Mouse (Mus musculus) lung, postnatal 0 days (tissue): ENCODE data around the gene Cst7. TPM values are rescaled to one million over a fixed set of nuclear protein-coding genes. Genes with fewer than 3 reads are reported as not detected.
"Not testable (repeated sequence)": the region's sequence is repeated elsewhere in the genome, so short reads cannot be mapped to it uniquely, and the experiment has no call there.

Experiments used
- ATAC-seq: fragments of 200-750 bp; cut with Nextera tagmentation; 2 replicates; pipeline ENCODE4 v1.8.0; 2017; ENCODE audit warnings: moderate library complexity
- DNase-seq: peaks from one replicate; pipeline ENCODE4 v3.0.0-alpha.2; 2016; ENCODE audit warnings: low spot score
- H3K27ac ChIP-seq: fragments of 300-500 bp; sonication (generic); 2 replicates; pipeline ENCODE4 v1.5.1; 2014; ENCODE audit warnings: antibody characterized with exemption, mild to moderate bottlenecking, low read length, mixed read lengths
- H3K27me3 ChIP-seq: fragments of 300-500 bp; sonication (generic); replicated peaks from 2 replicates; pipeline ENCODE4 v1.6.1; 2014; ENCODE audit warnings: low read length, mixed read lengths; ENCODE audit not compliant: insufficient read depth
- H3K36me3 ChIP-seq: fragments of 300-500 bp; sonication (generic); 2 replicates; pipeline ENCODE4 v1.6.1; 2014; ENCODE audit warnings: low read length, mixed read lengths; ENCODE audit not compliant: insufficient read depth
- H3K4me1 ChIP-seq: fragments of 300-500 bp; sonication (generic); 2 replicates; pipeline ENCODE4 v1.6.1; 2014; ENCODE audit warnings: antibody characterized with exemption, low read depth, low read length, mixed read lengths; ENCODE audit not compliant: insufficient read depth
- H3K4me2 ChIP-seq: fragments of 300-500 bp; sonication (generic); replicated peaks from 2 replicates; pipeline ENCODE4 v1.6.1; 2014; ENCODE audit warnings: low read depth, mild to moderate bottlenecking, low read length, moderate library complexity, mixed read lengths
- H3K4me3 ChIP-seq: fragments of 300-500 bp; sonication (generic); 2 replicates; pipeline ENCODE4 v1.5.1; 2014; ENCODE audit warnings: low read depth, low read length
- H3K9ac ChIP-seq: fragments of 300-500 bp; sonication (generic); replicated peaks from 2 replicates; pipeline ENCODE4 v1.6.1; 2014; ENCODE audit warnings: low read depth, mild to moderate bottlenecking
- H3K9me3 ChIP-seq: fragments of 300-500 bp; sonication (generic); 2 replicates; pipeline ENCODE4 v1.6.1; 2016; ENCODE audit warnings: low read length, mixed read lengths
- CTCF ChIP-seq: IDR thresholded peaks from 2 replicates; pipeline ENCODE4 v1.5.1; 2016; ENCODE audit warnings: antibody characterized with exemption, mild to moderate bottlenecking
- EP300 ChIP-seq: IDR thresholded peaks from 2 replicates; pipeline ENCODE4 v1.6.1; 2016; ENCODE audit warnings: antibody characterized with exemption, mild to moderate bottlenecking, control low read depth
- WGBS: fragments of 180-500 bp; shearing (Covaris S2); extraction: QIAGEN DNeasy Blood & Tissue Kit; methylation state at CpG from one replicate; pipeline ENCODE4 v1.1.7; 2014; 5-methylcytosine and 5-hydroxymethylcytosine counted together
- polyA plus RNA-seq: library from polyadenylated mRNA; unstranded; fragments of >200 nt; fragmentation: Nextera tagmentation; extraction: Ambion mirVana; gene quantifications from 2 replicates; pipeline ENCODE4 v1.2.1, GENCODE M21; 2015

The Cst7 gene
- 0.32 and 0.46 TPM in 2 replicates for polyA plus RNA-seq

DNA sequence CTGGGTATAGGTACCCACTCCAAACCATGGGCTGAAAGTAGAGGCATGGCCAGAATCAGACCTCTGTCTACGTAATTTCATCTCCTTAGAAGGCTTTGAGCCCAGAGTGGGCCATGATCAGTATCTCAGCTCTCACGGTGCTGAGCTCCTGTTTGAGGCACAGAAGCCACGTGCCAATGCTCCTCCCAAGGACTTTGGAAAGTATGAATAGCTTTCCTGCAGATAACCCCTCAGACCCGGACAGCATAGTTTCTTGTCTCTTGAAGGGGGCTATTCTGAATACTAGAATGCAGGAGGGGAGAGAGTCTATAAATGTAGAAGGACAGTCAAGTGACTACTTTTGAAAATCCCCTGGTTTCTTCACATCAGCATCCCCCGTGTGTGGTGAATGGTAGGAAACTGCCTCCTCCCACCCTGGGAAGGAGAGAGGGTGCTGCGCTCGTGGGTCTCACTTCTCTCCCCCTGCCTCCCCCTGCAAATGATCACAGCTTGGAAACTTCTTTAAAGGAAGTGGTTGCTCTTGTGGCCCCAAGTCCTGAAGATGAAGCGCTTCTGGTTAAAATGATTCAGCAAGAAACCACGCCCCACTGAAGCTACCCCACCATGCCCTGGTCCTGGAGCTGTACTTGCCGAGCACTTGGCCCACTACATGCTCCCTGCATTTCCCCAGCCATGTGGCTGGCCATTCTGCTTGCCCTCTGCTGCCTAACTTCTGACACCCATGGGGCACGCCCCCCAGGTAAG, at the start of gene Cst7:
TSS of gene Cst7 (plus strand) at position 569 of the 744 bp plus-strand sequence.
- ATAC-seq (no peak), DNase-seq (no peak)
- H3K27me3 ChIP-seq, result no peaks in the 10 kb centered on the region
- H3K4me1 ChIP-seq, result no peaks in the 10 kb centered on the region
- no peaks in the 10 kb centered on the region for H3K36me3 ChIP-seq
- 61% methylated on average over 11 of the region's 11 CpGs for WGBS
- H3K4me3 ChIP-seq, result no peak within 1 kb of the TSS
- H3K9me3 ChIP-seq, result no peaks in the 10 kb centered on the region
- no peak within 1 kb of the TSS for H3K9ac ChIP-seq
- no peak within 1 kb of the TSS for H3K27ac ChIP-seq
- no peak within 1 kb of the TSS for H3K4me2 ChIP-seq
- TF ChIP-seq CTCF (no peak), EP300 (no peak)

DNA sequence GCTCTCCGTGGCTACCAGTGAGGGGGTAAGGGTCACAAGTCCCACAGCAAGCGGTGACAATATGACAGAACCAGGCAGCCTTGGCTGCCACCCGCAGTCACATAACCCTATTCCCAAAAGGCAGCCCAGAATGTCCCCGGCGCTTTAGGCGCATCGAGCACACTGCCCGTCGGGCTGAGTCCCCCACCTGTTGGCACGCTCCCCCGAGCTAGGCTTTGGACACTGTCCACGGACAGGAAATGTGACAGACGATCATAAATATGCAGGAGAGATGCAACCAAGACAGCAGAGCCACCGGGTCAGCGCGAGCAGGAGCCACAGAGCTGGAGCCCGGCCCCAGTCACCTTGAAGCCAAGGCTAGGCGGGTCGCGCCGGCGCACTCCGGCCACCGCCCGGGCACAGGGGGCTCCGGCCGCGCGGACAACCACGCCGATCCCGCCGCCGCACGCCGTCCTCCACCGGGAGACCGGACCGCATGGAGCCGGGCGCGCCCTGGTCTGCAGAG, 44.5 kb upstream of the Cst7 start:
- H3K27me3 ChIP-seq, result no peaks in the 10 kb centered on the region
- ATAC-seq (no peak), DNase-seq (no peak)
- H3K4me2 ChIP-seq, result peak overlapping the region; percentile 43
- no peaks in the 10 kb centered on the region for H3K4me1 ChIP-seq
- H3K9me3 ChIP-seq, result no peaks in the 10 kb centered on the region
- no peak overlapping the region for H3K27ac ChIP-seq
- peak overlapping the region; percentile 20; the same call in 1 of the 2 replicates for H3K4me3 ChIP-seq
- TF ChIP-seq CTCF (no peak), EP300 (no peak)
- 2% methylated on average over 42 of the region's 42 CpGs for WGBS
- no peaks in the 10 kb centered on the region for H3K36me3 ChIP-seq
- no peak overlapping the region for H3K9ac ChIP-seq

DNA sequence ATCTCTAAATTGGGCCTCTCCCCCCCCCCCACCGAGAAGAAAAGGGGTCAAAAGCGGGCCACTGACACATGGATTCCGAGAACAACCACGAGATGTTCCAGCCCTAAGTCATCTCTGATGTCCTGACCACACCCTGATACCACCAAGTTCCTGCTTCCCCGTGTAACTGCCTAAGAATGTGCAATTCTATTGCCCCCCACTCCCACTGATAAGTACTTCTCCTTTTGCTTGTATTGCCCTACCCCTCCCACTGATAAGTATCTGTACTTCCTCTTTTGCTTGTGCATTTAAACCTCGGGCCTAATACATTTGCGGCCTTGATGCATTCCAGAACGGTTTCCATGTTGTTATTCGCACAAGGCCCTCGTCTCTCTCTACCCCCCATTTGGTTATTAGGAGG, 20.6 kb upstream of the Cst7 start:
- not testable (repeated sequence) for ATAC-seq, H3K4me3 ChIP-seq, DNase-seq, H3K27ac ChIP-seq, H3K9ac ChIP-seq, H3K9me3 ChIP-seq, H3K27me3 ChIP-seq, H3K36me3 ChIP-seq, H3K4me1 ChIP-seq, H3K4me2 ChIP-seq
- WGBS, result 73% methylated on average over 10 of the region's 10 CpGs

DNA sequence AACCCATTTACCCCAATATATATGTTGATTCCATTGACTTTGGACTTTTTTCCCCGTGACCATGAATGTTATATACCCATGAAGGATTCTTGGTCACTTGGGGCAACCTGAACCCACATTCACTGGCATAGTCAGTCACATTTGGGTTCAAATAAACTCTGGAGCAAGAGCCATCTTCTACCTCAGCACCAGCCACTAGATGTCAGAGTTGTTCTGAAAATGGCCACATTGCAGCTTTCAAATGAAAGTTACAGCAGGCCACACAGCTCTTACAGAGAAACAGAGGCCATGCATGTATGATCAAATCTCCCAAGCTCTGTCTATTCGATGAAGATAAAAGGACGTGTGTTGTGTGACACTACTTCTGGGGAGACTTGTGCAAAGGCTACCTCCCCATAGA, 11.6 kb upstream of the Cst7 start:
- ATAC-seq (no peak), DNase-seq (peak; percentile 23)
- no peak overlapping the region for H3K4me3 ChIP-seq
- WGBS, result 57% methylated on average over 3 of the region's 3 CpGs
- no peak overlapping the region for H3K27ac ChIP-seq
- no peaks in the 10 kb centered on the region for H3K9me3 ChIP-seq
- H3K9ac ChIP-seq, result no peak overlapping the region
- H3K4me1 ChIP-seq, result no peaks in the 10 kb centered on the region
- TF ChIP-seq CTCF (peak; percentile 66), EP300 (no peak)
- H3K27me3 ChIP-seq, result no peaks in the 10 kb centered on the region
- no peak overlapping the region for H3K4me2 ChIP-seq
- no peaks in the 10 kb centered on the region for H3K36me3 ChIP-seq

DNA sequence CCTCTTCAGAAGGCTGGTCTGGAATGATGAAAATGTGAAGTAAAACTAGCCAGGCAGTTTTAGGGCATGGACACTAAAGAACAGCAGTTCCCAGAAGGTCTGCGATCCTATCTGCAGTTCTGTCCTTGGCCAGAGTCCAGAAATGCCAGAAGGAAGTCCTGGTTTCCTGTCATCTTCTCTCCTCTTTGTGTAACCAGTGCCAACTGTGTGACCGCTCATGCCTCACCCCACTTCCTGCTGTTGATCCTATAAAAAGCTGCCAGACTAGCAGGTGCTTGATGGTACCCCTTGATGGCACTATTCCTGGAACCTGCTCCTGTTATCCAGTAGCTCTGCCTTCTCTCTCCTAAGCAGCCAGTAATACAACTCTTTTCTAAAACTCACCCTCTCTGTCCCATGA, 3.2 kb upstream of the Cst7 start:
- DNase-seq (no peak), ATAC-seq (no peak)
- Histone ChIP-seq H3K36me3 (no peaks in the 10 kb centered on the region), H3K27me3 (no peaks in the 10 kb centered on the region), H3K9ac (no peak overlapping the region), H3K4me3 (no peak overlapping the region), H3K27ac (no peak overlapping the region), H3K9me3 (no peaks in the 10 kb centered on the region), H3K4me1 (no peaks in the 10 kb centered on the region), H3K4me2 (no peak overlapping the region)
- TF ChIP-seq CTCF, result no peak
- no peak for TF ChIP-seq EP300
- WGBS, result 43% methylated on average over 2 of the region's 2 CpGs

DNA sequence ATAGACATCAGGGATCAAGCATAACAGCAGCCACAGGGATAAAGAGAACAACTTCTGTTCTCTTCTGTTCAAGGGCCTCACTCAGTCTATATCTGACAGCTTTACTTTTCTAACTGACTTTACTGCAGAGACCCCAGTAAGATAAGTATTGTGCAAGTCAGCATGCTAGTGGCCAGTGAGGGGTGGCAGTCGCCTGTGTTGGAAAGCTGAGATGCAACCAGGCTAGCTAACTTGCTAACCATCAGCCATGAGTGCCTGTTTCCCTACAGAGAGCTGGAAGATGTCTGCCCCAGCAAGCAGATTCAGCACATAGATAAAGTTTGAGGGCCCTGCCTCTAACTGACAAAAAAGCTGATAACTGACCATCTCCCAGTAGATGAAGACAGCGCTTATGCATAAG, 546 bp downstream of the Cst7 start:
- Histone ChIP-seq H3K4me1 (no peaks in the 10 kb centered on the region), H3K4me2 (no peak overlapping the region), H3K27me3 (no peaks in the 10 kb centered on the region), H3K36me3 (no peaks in the 10 kb centered on the region), H3K27ac (no peak overlapping the region), H3K4me3 (no peak overlapping the region), H3K9ac (no peak overlapping the region), H3K9me3 (no peaks in the 10 kb centered on the region)
- 78% methylated on average over 2 of the region's 2 CpGs for WGBS
- no peak for TF ChIP-seq CTCF
- no peak for TF ChIP-seq EP300
- ATAC-seq (no peak), DNase-seq (no peak)
